Mouse (Mus musculus): ENCODE results near the gene Ncf2. TPM values are rescaled to one million over a fixed set of nuclear protein-coding genes. Genes with fewer than 3 reads are reported as not detected.

The Ncf2 gene
- polyA plus RNA-seq, 1 experiment from 2014 or later: 5.4 TPM

DNA sequence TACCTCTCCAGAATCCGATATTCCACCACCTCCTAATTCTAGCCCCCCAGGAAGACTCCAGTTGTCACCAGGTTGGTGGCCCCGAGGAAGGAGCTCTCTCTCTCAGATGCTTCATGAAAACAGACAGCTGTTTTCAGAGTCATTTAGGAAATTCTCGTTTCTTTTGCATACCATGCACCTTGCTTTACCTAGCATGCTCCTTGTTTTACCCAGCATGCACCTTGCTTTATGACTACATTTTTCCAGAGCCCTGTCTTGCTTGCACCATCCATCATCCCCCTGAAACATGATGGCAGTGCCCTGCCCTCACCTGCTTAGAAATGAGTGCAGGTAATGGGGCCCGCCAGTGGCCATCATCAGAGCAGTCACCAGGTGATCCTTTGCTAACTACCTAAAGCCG is 31.6 kb downstream of the Ncf2 start:
- Histone ChIP-seq H3K27ac (ENCODE audit: low read depth) (no peak overlapping the region), H3K4me1 (ENCODE audit: insufficient read depth) (no peaks in the 10 kb centered on the region), H3K4me2 (no peak overlapping the region), H3K4me3 (ENCODE audit: low read depth, low read length) (no peak overlapping the region), H3K9ac (no peak overlapping the region), H3K36me3 (ENCODE audit: insufficient read depth) (peaks cover 16% of the 10 kb centered on the region), H3K9me3 (ENCODE audit: low read depth, low read length) (no peaks in the 10 kb centered on the region), H3K27me3 (ENCODE audit: insufficient read depth, low read length) (no peaks in the 10 kb centered on the region)
- DNase-seq: no peak
- ATAC-seq (ENCODE audit: insufficient read depth): no peak
- 74% methylated on average over 5 of the region's 5 CpGs for WGBS
- TF ChIP-seq CTCF (IDR thresholded peaks at IDR 0.05; ENCODE audit: low read depth): no peak

DNA sequence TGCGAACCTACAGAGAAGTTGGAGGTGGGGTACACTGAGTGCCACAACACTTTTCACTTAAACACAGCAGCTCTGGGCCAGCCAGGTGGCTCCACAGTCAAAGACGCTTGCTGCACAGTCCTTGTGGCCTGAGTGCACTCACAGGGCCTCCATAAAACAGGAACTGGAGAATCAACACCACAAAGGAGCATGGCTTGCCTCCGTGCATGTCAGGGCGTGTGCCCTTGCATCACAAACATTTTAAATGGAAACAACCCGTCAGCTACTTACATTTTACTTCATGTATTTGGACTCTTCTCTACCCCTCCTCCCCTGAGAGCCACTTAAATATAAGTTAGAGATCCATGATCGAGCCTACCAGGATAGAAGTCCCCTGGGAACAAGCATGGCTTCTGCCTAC is 32.3 kb downstream of the Ncf2 start:
- DNase-seq (no peak), ATAC-seq (ENCODE audit: insufficient read depth) (no peak)
- 75% methylated on average over 6 of the region's 6 CpGs for WGBS

DNA sequence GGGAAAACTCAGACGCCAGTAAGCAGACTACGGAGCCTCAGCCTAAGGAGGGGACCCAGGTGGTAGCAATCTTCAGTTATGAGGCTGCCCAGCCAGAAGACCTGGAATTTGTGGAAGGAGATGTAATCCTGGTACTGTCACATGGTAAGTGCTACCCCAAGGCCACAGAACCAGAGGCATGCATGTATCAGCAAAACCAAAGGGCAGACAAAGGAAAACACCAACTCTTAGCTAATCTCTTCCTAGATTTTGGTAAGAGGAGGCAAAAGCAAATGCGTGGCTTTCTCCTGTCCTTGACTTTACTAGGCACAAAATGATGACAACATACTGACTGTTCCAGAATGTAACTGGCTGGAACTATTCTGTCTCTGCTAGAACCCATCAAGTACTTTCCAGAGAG is 35.1 kb downstream of the Ncf2 start:
- Histone ChIP-seq H3K27ac (ENCODE audit: low read depth) (no peak overlapping the region), H3K9me3 (ENCODE audit: low read depth, low read length) (no peaks in the 10 kb centered on the region), H3K4me3 (ENCODE audit: low read depth, low read length) (no peak overlapping the region), H3K9ac (no peak overlapping the region), H3K4me1 (ENCODE audit: insufficient read depth) (no peaks in the 10 kb centered on the region), H3K27me3 (ENCODE audit: insufficient read depth, low read length) (no peaks in the 10 kb centered on the region), H3K36me3 (ENCODE audit: insufficient read depth) (peaks cover 47% of the 10 kb centered on the region), H3K4me2 (no peak overlapping the region)
- WGBS: 92% methylated on average over 3 of the region's 3 CpGs
- ATAC-seq (ENCODE audit: insufficient read depth) (no peak), DNase-seq (no peak)
- no peak for TF ChIP-seq CTCF (IDR thresholded peaks at IDR 0.05; ENCODE audit: low read depth)

More for the DNA sequence above, 32.3 kb downstream of the Ncf2 start:
- TF ChIP-seq CTCF (IDR thresholded peaks at IDR 0.05; ENCODE audit: low read depth): no peak
- no peak overlapping the region for H3K27ac ChIP-seq (ENCODE audit: low read depth)
- H3K4me3 ChIP-seq (ENCODE audit: low read depth, low read length): no peak overlapping the region
- no peak overlapping the region for H3K4me2 ChIP-seq
- H3K36me3 ChIP-seq (ENCODE audit: insufficient read depth): peaks cover 23% of the 10 kb centered on the region
- H3K9ac ChIP-seq: no peak overlapping the region
- no peaks in the 10 kb centered on the region for H3K9me3 ChIP-seq (ENCODE audit: low read depth, low read length)
- H3K27me3 ChIP-seq (ENCODE audit: insufficient read depth, low read length): no peaks in the 10 kb centered on the region
- H3K4me1 ChIP-seq (ENCODE audit: insufficient read depth): no peaks in the 10 kb centered on the region

DNA sequence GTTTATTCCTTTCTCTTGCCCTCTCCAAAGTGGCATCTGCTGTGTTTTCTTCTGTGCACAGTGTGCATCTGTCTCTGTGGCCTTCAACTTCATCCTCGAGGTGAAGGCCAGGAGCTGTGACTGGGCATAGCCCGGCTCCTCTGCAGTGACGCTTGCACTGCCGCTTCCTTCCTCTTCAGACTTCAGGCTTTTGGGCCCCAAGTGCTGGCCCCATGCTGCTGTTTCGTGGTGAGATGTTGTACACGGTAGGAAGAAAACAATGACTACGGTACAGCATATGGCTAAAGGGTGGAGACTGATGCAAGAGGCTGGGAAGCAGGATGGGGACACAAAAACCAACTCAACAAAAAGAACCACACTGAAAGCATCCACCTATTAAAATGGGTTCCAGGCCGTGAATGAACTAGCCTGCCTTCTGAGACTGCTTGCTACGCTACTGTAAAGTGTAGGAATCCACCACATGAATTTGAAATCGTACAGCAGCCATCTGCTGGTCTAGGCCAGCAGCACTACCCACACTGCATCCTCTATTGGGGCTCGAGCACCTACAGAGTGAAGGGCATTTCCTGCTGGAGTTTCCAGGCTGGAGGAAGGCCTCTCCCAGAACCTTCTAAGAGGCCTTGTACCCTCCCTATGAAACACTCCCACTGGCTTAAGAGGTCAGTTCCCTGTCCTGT is 38.2 kb downstream of the Ncf2 start:
- ATAC-seq (ENCODE audit: insufficient read depth) (no peak), DNase-seq (no peak)
- Histone ChIP-seq H3K4me3 (ENCODE audit: low read depth, low read length) (no peak overlapping the region), H3K9ac (no peak overlapping the region), H3K4me2 (no peak overlapping the region), H3K9me3 (ENCODE audit: low read depth, low read length) (no peaks in the 10 kb centered on the region), H3K4me1 (ENCODE audit: insufficient read depth) (no peaks in the 10 kb centered on the region), H3K27me3 (ENCODE audit: insufficient read depth, low read length) (no peaks in the 10 kb centered on the region), H3K27ac (ENCODE audit: low read depth) (no peak overlapping the region), H3K36me3 (ENCODE audit: insufficient read depth) (peaks cover 75% of the 10 kb centered on the region)
- TF ChIP-seq CTCF (IDR thresholded peaks at IDR 0.05; ENCODE audit: low read depth): no peak
- WGBS: 78% methylated on average over 10 of the region's 11 CpGs

DNA sequence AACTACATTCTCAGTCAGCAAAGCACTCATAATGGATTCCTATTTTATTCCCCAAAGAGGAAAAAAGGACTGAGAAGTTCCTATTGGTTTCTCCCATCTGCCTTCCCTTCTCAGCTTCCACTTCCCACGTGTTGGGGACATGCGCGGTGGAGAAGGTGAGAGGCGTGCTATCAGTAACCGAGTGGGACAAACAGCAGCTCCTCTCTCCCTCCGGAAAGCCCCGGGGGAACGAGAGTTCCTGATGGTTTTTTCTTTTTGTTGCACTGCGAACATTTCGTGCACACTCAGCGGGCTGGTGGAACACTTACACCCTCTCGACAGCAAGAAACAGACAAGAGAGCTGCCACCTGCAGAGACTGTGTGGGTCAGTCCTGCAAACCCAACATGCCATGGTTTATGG is 38.8 kb downstream of the Ncf2 start:
- Histone ChIP-seq H3K9me3 (ENCODE audit: low read depth, low read length) (no peaks in the 10 kb centered on the region), H3K4me3 (ENCODE audit: low read depth, low read length) (no peak overlapping the region), H3K9ac (no peak overlapping the region), H3K27ac (ENCODE audit: low read depth) (no peak overlapping the region), H3K27me3 (ENCODE audit: insufficient read depth, low read length) (no peaks in the 10 kb centered on the region), H3K4me2 (no peak overlapping the region), H3K36me3 (ENCODE audit: insufficient read depth) (peaks cover 81% of the 10 kb centered on the region), H3K4me1 (ENCODE audit: insufficient read depth) (no peaks in the 10 kb centered on the region)
- TF ChIP-seq CTCF (IDR thresholded peaks at IDR 0.05; ENCODE audit: low read depth): no peak
- DNase-seq: no peak
- WGBS: 88% methylated on average over 12 of the region's 12 CpGs
- ATAC-seq (ENCODE audit: insufficient read depth): no peak

DNA sequence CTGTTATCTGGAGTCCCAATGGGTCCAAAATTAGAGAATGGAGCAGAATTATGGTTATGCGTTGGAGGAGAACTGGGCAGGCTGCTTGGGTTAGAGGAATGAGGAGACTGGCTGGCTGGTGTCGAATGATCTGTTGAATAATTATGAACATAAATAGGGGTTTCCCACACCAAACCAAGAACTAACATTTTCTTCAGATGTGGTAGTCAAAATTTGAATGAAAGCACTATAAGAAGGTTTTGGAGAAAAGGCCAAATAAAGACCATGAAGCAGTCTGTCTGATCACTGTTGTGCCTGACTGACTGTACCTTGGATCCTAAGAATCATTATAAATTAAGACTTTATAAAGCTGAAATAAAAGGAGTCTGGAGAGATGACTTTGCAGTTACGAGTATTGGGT is 40.3 kb downstream of the Ncf2 start:
- peaks cover 91% of the 10 kb centered on the region for H3K36me3 ChIP-seq (ENCODE audit: insufficient read depth)
- no peak for ATAC-seq (ENCODE audit: insufficient read depth)

DNA sequence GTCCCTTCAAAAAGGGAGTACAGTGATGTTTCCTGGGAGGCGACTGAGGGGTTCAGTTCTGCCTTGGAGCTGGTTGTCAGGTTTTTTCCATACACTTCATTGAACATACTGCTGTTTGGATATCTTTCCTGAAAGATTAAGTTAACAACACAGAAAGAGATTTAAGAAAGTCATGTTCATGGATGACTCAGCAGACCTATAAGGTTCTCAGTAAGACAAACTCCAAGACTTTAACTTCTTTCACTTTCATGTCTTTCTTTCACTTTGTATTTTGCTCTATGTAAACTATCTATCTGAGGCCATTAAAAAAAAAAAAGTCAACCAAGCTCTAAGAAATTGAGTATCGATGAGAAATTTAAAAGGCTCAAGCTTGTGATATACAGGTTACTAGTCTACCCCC is 41.1 kb downstream of the Ncf2 start:
- DNase-seq (no peak), ATAC-seq (ENCODE audit: insufficient read depth) (no peak)
- no peaks in the 10 kb centered on the region for H3K4me1 ChIP-seq (ENCODE audit: insufficient read depth)
- no peak overlapping the region for H3K4me2 ChIP-seq
- H3K27me3 ChIP-seq (ENCODE audit: insufficient read depth, low read length): no peaks in the 10 kb centered on the region
- no peaks in the 10 kb centered on the region for H3K9me3 ChIP-seq (ENCODE audit: low read depth, low read length)
- peaks cover 92% of the 10 kb centered on the region for H3K36me3 ChIP-seq (ENCODE audit: insufficient read depth)
- no peak overlapping the region for H3K9ac ChIP-seq
- no peak overlapping the region for H3K4me3 ChIP-seq (ENCODE audit: low read depth, low read length)
- TF ChIP-seq CTCF (IDR thresholded peaks at IDR 0.05; ENCODE audit: low read depth): no peak
- H3K27ac ChIP-seq (ENCODE audit: low read depth): no peak overlapping the region
- WGBS: 95% methylated on average over 2 of the region's 2 CpGs

More for the DNA sequence above, 40.3 kb downstream of the Ncf2 start:
- WGBS: 90% methylated on average over 3 of the region's 3 CpGs
- Histone ChIP-seq H3K27me3 (ENCODE audit: insufficient read depth, low read length) (no peaks in the 10 kb centered on the region), H3K4me2 (no peak overlapping the region), H3K4me1 (ENCODE audit: insufficient read depth) (no peaks in the 10 kb centered on the region), H3K9me3 (ENCODE audit: low read depth, low read length) (no peaks in the 10 kb centered on the region), H3K27ac (ENCODE audit: low read depth) (no peak overlapping the region), H3K9ac (no peak overlapping the region), H3K4me3 (ENCODE audit: low read depth, low read length) (no peak overlapping the region)
- DNase-seq: no peak
- no peak for TF ChIP-seq CTCF (IDR thresholded peaks at IDR 0.05; ENCODE audit: low read depth)

Data from lung, embryonic 14.5 days (tissue).